Mouse (Mus musculus): ENCODE measurements around the gene Ndufb4.

Ndufb4 gene

GRCm38 (mm10) chr16:37636107-37636506, 18.1 kb downstream of the Ndufb4 start:
- peak; percentile 13 for DNase-seq (ENCODE audit: low read depth, low spot score)

DNA sequence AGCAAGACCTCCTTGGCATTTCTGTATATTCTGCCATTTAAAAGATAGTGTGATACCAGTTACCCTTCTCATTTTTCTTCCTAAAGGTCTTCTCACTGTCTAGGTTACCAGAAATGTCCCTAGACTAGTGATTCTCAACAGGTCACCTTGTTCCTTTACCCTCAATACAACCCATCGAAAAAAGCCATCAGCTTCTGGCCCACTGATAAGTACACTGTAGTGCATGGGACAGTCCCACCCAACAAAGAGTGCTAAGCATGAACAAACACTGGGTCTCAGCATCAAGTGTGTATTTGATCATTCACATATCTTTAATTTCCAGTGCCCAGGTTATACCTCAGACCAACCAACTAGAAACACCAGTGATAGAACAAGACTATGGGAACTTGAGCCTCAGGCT, 19.2 kb downstream of the Ndufb4 start:
- DNase-seq (ENCODE audit: low read depth, low spot score) = no peak

DNA sequence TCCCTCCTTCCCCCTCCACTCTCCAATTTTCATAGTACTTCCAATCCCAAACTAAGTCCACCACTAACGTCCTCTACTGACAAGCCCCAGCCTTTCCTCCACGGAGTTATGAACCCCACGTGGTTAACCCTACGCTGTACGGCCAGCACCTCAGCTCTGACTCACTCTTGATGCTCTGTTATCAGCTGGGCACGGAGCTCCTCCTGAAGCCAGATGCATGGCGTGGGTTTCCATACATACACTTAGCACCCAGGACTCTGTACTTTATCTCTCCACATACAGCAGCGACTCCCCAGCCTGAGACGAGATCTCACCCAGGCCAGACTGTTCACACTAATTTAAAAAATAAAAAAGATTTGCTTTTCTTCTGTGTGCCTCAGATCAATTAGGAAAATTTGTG, 19.7 kb downstream of the Ndufb4 start:
- DNase-seq (ENCODE audit: low read depth, low spot score) = no peak

DNA sequence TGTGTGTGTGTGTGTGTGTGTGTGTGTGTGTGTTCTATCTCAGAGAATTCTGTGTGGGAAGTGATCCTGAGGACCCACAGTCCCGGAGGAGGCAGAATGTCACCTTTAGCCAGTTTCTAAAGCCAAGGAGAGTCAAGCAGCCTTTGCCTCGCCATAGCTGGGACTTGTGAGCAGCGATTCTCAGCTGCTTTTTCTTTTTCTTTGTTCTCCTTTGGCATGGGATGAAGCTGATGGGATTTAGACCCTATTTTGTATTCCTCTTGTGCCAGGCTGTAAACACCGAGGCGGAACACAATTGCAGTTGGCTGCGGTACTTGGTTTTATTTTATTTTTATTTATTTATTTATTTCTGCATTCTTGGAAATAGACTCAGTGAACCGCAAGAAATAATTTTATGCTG, 25.2 kb downstream of the Ndufb4 start:
- no peak for DNase-seq (ENCODE audit: low read depth, low spot score)

- DNase-seq (ENCODE audit: low read depth, low spot score) = no peak
Measured at GRCm38 (mm10) chr16:37628336-37628735, 25.9 kb downstream of the Ndufb4 start.

DNA sequence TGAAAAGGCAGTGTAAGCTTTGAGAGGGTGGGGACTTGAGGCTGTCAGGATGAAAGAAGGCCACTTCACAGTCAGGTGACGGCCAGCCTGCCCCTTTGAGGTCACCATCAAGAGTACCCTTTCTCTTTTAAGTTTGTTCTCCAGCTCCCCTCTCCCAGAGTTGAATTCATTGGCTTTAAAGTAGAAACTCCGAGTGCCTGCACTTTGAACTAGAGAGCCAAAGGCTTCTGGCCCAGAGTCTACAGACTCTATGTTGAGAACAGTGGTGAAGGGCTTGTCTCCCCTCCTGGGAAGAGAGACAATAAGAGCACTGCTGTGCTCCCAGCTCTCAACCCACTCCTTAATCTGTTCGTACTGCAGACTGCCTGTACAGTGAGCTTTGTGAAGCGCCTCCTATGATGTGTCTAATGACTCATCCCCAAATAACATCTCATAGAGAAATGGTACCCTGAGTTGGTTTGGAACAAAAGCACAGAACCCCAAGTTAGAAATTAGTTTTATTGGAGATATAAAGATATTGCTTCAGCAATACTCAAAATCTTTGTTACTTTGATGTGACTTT, 27.8 kb downstream of the Ndufb4 start:
- DNase-seq (ENCODE audit: low read depth, low spot score) = no peak

- no peak for DNase-seq (ENCODE audit: low read depth, low spot score)
Measured at GRCm38 (mm10) chr16:37622919-37623318, 31.3 kb downstream of the Ndufb4 start.

GRCm38 (mm10) chr16:37622403-37622802, 31.9 kb downstream of the Ndufb4 start:
- DNase-seq (ENCODE audit: low read depth, low spot score) = no peak

DNA sequence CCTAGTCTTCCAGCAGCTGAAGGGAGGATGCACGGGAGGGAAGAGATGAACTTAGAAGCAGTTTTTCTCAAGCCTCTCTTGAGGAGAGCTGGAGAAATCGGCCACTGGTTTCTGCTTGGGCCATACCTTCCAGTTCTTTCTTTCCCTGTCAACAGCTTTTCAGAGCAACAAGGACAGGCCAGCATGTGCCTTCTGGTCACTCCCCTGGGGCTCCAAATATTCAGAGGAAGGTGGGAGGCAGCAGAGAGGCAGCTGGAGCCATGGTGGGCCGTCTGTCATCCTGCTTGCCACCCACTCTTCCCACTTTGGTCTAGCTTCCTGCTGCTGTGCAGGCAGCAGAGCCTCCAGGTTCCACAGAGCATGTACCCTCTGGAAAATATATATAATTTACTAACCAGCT, 36.6 kb downstream of the Ndufb4 start:
- DNase-seq (ENCODE audit: low read depth, low spot score) = no peak

- DNase-seq (ENCODE audit: low read depth, low spot score) = no peak
Measured at GRCm38 (mm10) chr16:37616104-37616503, 38.1 kb downstream of the Ndufb4 start.

DNA sequence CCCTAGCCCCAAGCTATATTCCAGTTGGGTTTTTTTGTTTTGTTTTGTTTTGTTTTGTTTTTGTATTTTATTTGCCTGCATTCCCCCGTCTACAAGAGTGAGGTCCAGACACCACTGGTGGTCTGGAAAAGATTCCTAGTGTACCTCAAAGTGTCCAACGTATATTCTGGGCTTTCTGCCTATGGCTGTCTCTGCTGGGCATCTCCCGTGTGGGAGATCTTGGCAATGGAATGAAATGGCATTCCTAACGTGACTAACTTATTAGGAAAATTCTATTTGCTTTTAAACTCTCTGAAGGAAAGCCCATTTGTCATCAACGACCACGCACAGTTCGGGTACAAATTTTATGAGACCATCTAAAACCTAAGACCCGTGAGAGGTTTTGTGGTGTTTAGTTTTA, 38.8 kb downstream of the Ndufb4 start:
- DNase-seq (ENCODE audit: low read depth, low spot score) = no peak

- DNase-seq (ENCODE audit: low read depth, low spot score) = no peak
Measured at GRCm38 (mm10) chr16:37614540-37614939, 39.7 kb downstream of the Ndufb4 start.

GRCm38 (mm10) chr16:37612013-37612412, 42.2 kb downstream of the Ndufb4 start:
- no peak for DNase-seq (ENCODE audit: low read depth, low spot score)

GRCm38 (mm10) chr16:37611072-37611471, 43.2 kb downstream of the Ndufb4 start:
- no peak for DNase-seq (ENCODE audit: low read depth, low spot score)

- no peak for DNase-seq (ENCODE audit: low read depth, low spot score)
Measured at GRCm38 (mm10) chr16:37610333-37610732, 43.9 kb downstream of the Ndufb4 start.

- no peak for DNase-seq (ENCODE audit: low read depth, low spot score)
Measured at GRCm38 (mm10) chr16:37604243-37604642, 50.0 kb downstream of the Ndufb4 start.

DNA sequence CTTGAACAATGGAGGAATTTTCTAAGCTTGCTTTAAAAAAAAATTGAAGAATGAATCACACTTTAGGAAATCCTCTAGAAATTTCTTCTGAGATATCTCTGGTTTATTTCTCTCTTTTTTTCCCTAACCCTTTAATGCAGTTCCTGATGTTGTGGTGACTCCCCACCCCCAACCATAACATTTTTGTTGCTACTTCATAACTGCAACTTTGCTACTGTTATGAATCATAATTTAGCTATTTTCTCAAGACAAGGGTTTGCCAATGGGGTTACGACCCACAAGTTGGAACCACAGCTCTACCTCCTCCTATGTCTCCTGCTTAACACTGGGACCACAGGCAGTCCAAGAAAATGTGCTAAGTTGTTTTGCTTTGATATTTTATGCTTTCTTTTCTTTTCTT, 50.8 kb downstream of the Ndufb4 start:
- DNase-seq (ENCODE audit: low read depth, low spot score) = no peak

DNA sequence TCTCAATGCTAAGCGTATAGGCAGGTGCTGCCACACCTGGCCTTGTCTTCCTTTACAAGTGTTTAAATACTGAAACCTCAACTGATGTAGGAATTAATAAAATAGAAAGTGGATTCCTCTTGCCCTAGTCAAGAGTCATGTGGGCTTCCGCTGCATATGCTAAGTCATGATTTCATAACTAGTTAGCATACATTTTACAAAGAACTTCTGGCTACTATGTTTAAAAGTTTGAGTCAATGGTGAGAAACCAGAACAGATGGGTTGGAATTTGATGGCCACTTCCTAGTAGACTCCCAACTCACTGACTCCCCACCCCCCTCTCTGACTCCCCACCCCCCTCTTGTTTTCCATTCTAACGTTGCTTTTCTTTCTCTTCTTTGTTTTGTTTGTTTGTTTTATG, 54.9 kb downstream of the Ndufb4 start:
- DNase-seq (ENCODE audit: low read depth, low spot score) = no peak

DNA sequence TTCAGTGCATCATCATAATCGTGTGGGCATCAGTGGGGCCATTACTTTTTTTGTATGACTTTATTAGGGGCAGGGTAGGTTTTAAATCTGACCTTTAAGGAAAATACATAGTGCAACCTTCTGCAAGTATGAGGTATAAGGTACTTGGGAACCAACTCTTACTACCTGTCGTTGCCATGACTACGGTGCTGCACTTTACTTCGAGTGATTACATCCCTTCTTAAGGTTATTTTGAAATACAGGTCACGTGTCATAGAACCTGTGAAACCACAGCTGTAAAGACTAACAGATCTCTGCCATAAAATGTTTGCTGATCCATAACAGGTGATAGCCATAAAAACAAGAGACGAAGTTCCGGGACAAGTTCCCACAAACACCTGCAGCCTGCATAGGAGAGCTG, 55.8 kb downstream of the Ndufb4 start:
- no peak for DNase-seq (ENCODE audit: low read depth, low spot score)

GRCm38 (mm10) chr16:37597412-37597811, 56.8 kb downstream of the Ndufb4 start:
- no peak for DNase-seq (ENCODE audit: low read depth, low spot score)

Data from skeletal muscle tissue, adult 2 months (tissue).